ENCODE assay signal across 18 mouse cellular contexts in the genomic region with DNA sequence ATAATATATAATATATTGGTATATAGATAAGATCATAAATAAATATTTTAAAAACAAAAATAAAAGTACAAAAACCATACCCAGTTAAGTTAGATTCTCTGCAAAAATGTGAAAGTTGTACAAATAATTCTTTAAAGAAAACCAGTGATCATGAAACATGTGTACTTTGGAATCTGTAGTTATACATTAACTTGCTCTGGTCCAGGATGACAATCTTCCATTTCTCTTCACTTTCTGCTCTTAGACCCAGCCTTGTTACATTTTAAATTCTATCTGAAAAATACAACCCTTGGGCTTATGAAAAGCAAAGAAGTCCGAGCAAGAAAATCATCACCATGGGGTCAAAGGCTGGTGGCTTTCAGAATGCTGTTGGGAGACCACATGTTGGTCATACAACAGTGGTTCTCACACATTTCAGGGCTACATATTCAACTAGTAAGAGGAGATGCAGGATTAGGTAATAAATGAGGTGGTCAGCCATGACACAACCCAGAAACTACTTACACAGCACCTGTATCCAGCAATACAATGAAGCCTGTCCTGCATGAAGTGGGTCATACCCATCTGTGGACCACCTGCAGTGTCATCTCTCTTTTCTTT.
DNase-seq lines count a peak whose midpoint lies in the region; ATAC-seq lines count a peak whose summit lies in the region.
"Had no signal": no experiment of that assay in that cellular context is flagged by ENCODE, and none has a peak within 500 bp of the region (broad histone marks: within the 10 kb centered on the region; RNA-seq: fewer than 3 reads in every experiment).

No protein-coding gene starts in this region.

- 83% methylated on average over 1 of the region's 1 CpGs for WGBS in heart, embryonic 10.5 days
- 71% methylated on average over 1 of the region's 1 CpGs for WGBS in intestine, embryonic 14.5 days
- WGBS in kidney, embryonic 15.5 days = 63% methylated on average over 1 of the region's 1 CpGs
- 49% methylated on average over 1 of the region's 1 CpGs for WGBS in liver, embryonic 13.5 days (ENCODE audit: insufficient replicate concordance)
- WGBS in hindbrain, embryonic 16.5 days = 88% methylated on average over 1 of the region's 1 CpGs

- ATAC-seq in intestine, embryonic 14.5 days (replicated peaks; ENCODE audit: low FRiP score, low TSS enrichment, low read depth) = 0 out of 2 replicates have a peak, but pooled peaks have one; percentile 36
- no peak for ATAC-seq in kidney, embryonic 15.5 days (replicated peaks; ENCODE audit: low FRiP score)
- ATAC-seq in liver, embryonic 13.5 days (ENCODE audit: low read depth) = no peak
- no peak for ATAC-seq in hindbrain, embryonic 16.5 days
- ATAC-seq: hindbrain, postnatal 0 days; midbrain, embryonic 16.5 days had no signal

- H3K36me3 ChIP-seq in heart, embryonic 10.5 days = no peaks in the 10 kb centered on the region
- H3K36me3 ChIP-seq in intestine, embryonic 14.5 days (ENCODE audit: control insufficient read depth, insufficient read depth, low read length) = no peaks in the 10 kb centered on the region
- H3K36me3 ChIP-seq in kidney, embryonic 15.5 days = no peaks in the 10 kb centered on the region
- no peaks in the 10 kb centered on the region for H3K36me3 ChIP-seq in liver, embryonic 13.5 days
- no peaks in the 10 kb centered on the region for H3K36me3 ChIP-seq in hindbrain, embryonic 16.5 days (ENCODE audit: control insufficient read depth, insufficient read depth, low read length)
- H3K36me3 ChIP-seq: forebrain, embryonic 12.5 days; neural tube, embryonic 12.5 days had no signal

- H3K9ac ChIP-seq in intestine, embryonic 14.5 days (ENCODE audit: low read length) = no peak overlapping the region
- H3K9ac ChIP-seq in kidney, embryonic 15.5 days = no peak overlapping the region
- H3K9ac ChIP-seq in liver, embryonic 13.5 days = no peak overlapping the region
- H3K9ac ChIP-seq in hindbrain, embryonic 16.5 days (ENCODE audit: low read depth, low read length) = no peak overlapping the region
- H3K9ac ChIP-seq: forebrain, embryonic 12.5 days; neural tube, embryonic 12.5 days had no signal

- no peak for DNase-seq in heart, embryonic 10.5 days (ENCODE audit: low spot score)
- no peak for DNase-seq in heart, adult 8-10 months (ENCODE audit: low spot score)
- DNase-seq in intestine, embryonic 14.5 days (ENCODE audit: low spot score) = no peak
- no peak for DNase-seq in liver, embryonic 13.5 days
- no peak for DNase-seq in left cerebral cortex, postnatal 36 days (ENCODE audit: low spot score in 2 of 2)
- no peak for DNase-seq in thymus, postnatal 25 days
- DNase-seq: adrenal gland, postnatal 10 days; cerebellum, adult 2 months; embryo, embryonic 11 days; heart, postnatal 14 days; right cerebral cortex, postnatal 25 days had no signal

- no peak overlapping the region for H3K4me3 ChIP-seq in heart, embryonic 10.5 days
- H3K4me3 ChIP-seq in intestine, embryonic 14.5 days (ENCODE audit: low read depth, low read length) = no peak overlapping the region
- H3K4me3 ChIP-seq in kidney, embryonic 15.5 days (replicated peaks) = no peak overlapping the region
- H3K4me3 ChIP-seq in liver, embryonic 13.5 days (replicated peaks) = no peak overlapping the region
- H3K4me3 ChIP-seq in hindbrain, embryonic 16.5 days (ENCODE audit: low read length) = no peak overlapping the region
- H3K4me3 ChIP-seq: forebrain, embryonic 12.5 days; neural tube, embryonic 12.5 days had no signal

- intact Hi-C loops in left cerebral cortex, postnatal 36 days (cut with DNase I) = no loop called here

- H3K4me2 ChIP-seq in intestine, embryonic 14.5 days (ENCODE audit: low read length) = no peak overlapping the region
- no peak overlapping the region for H3K4me2 ChIP-seq in kidney, embryonic 15.5 days
- no peak overlapping the region for H3K4me2 ChIP-seq in liver, embryonic 13.5 days
- no peak overlapping the region for H3K4me2 ChIP-seq in hindbrain, embryonic 16.5 days (ENCODE audit: low read length)
- H3K4me2 ChIP-seq: forebrain, embryonic 12.5 days; neural tube, embryonic 12.5 days had no signal

- peaks cover 28% of the 10 kb centered on the region for H3K4me1 ChIP-seq in heart, embryonic 10.5 days
- H3K4me1 ChIP-seq in intestine, embryonic 14.5 days (replicated peaks; ENCODE audit: control insufficient read depth, insufficient read depth, low read length) = no peaks in the 10 kb centered on the region; the same call in 1 of the 2 replicates
- H3K4me1 ChIP-seq in kidney, embryonic 15.5 days = 0 out of 2 replicates have a peak, but pooled peaks cover 8% of the 10 kb centered on the region
- H3K4me1 ChIP-seq in liver, embryonic 13.5 days (replicated peaks) = 0 out of 2 replicates have a peak, but pooled peaks cover 2% of the 10 kb centered on the region
- no peaks in the 10 kb centered on the region for H3K4me1 ChIP-seq in hindbrain, embryonic 16.5 days (ENCODE audit: control insufficient read depth, insufficient read depth, low read depth, low read length)
- H3K4me1 ChIP-seq: neural tube, embryonic 12.5 days had no signal

- H3K27ac ChIP-seq in heart, embryonic 10.5 days = 0 out of 2 replicates have a peak overlapping the region, but pooled peaks have one; percentile 56
- peak overlapping the region; percentile 36; the same call in 1 of the 2 replicates for H3K27ac ChIP-seq in intestine, embryonic 14.5 days (ENCODE audit: low read depth)
- peak overlapping the region; percentile 64; the same call in 1 of the 2 replicates for H3K27ac ChIP-seq in kidney, embryonic 15.5 days
- peak overlapping the region; percentile 69 for H3K27ac ChIP-seq in liver, embryonic 13.5 days
- H3K27ac ChIP-seq in hindbrain, embryonic 16.5 days (ENCODE audit: low read depth, low read length) = no peak overlapping the region
- H3K27ac ChIP-seq: forebrain, embryonic 12.5 days; hindbrain, postnatal 0 days; neural tube, embryonic 12.5 days had no signal

- H3K27me3 ChIP-seq in heart, embryonic 10.5 days (ENCODE audit: insufficient read depth, poor library complexity, severe bottlenecking) = 0 out of 2 replicates have a peak, but pooled peaks cover 7% of the 10 kb centered on the region
- peaks cover 6% of the 10 kb centered on the region; the same call in 1 of the 2 replicates for H3K27me3 ChIP-seq in intestine, embryonic 14.5 days (replicated peaks; ENCODE audit: control insufficient read depth, insufficient read depth, low read length)
- peaks cover 11% of the 10 kb centered on the region; the same call in 1 of the 2 replicates for H3K27me3 ChIP-seq in kidney, embryonic 15.5 days
- peaks cover 8% of the 10 kb centered on the region for H3K27me3 ChIP-seq in liver, embryonic 13.5 days
- no peaks in the 10 kb centered on the region for H3K27me3 ChIP-seq in hindbrain, embryonic 16.5 days (replicated peaks; ENCODE audit: control insufficient read depth, insufficient read depth, low read length)
- H3K27me3 ChIP-seq: CH12.LX; neural tube, embryonic 12.5 days had no signal

- H3K9me3 ChIP-seq in heart, embryonic 10.5 days = no peaks in the 10 kb centered on the region
- H3K9me3 ChIP-seq in intestine, embryonic 14.5 days (ENCODE audit: control insufficient read depth, low read length) = no peaks in the 10 kb centered on the region
- no peaks in the 10 kb centered on the region for H3K9me3 ChIP-seq in kidney, embryonic 15.5 days (replicated peaks)
- H3K9me3 ChIP-seq in liver, embryonic 13.5 days (replicated peaks) = no peaks in the 10 kb centered on the region
- no peaks in the 10 kb centered on the region for H3K9me3 ChIP-seq in hindbrain, embryonic 16.5 days (ENCODE audit: control insufficient read depth, low read length)
- H3K9me3 ChIP-seq: forebrain, embryonic 12.5 days; neural tube, embryonic 12.5 days had no signal
